Mouse (Mus musculus): ENCODE results near the gene Nr2e1.

The Nr2e1 gene

GRCm38 (mm10) chr10:42587961-42588750 is 4.7 kb upstream of the Nr2e1 start:
- DNase-seq, result no peak

GRCm38 (mm10) chr10:42585596-42586305 is 2.3 kb upstream of the Nr2e1 start:
- no peak for DNase-seq

- DNase-seq, result no peak
Observed at GRCm38 (mm10) chr10:42585156-42585555, 1.7 kb upstream of the Nr2e1 start.

GRCm38 (mm10) chr10:42584436-42584983 is 1.1 kb upstream of the Nr2e1 start:
- DNase-seq, result peak; percentile 17 to 39

- peak in 1 of 2 experiments; percentile 25 for DNase-seq
Observed at GRCm38 (mm10) chr10:42583902-42584435, 537 bp upstream of the Nr2e1 start.

GRCm38 (mm10) chr10:42582566-42583110 is 794 bp downstream of the Nr2e1 start:
- peak; percentile 32 to 43 for DNase-seq

GRCm38 (mm10) chr10:42581694-42582565 is 1.5 kb downstream of the Nr2e1 start:
- DNase-seq, result peak; percentile 20 to 42

- DNase-seq, result no peak
Observed at GRCm38 (mm10) chr10:42580951-42581277, 2.5 kb downstream of the Nr2e1 start.

GRCm38 (mm10) chr10:42580131-42580950 is 3.1 kb downstream of the Nr2e1 start:
- DNase-seq, result no peak

- no peak for DNase-seq
Observed at GRCm38 (mm10) chr10:42579475-42580130, 3.8 kb downstream of the Nr2e1 start.

- DNase-seq, result no peak
Observed at GRCm38 (mm10) chr10:42578698-42579474, 4.5 kb downstream of the Nr2e1 start.

GRCm38 (mm10) chr10:42578281-42578675 is 5.2 kb downstream of the Nr2e1 start:
- no peak for DNase-seq

- no peak for DNase-seq
Observed at GRCm38 (mm10) chr10:42577525-42578280, 5.7 kb downstream of the Nr2e1 start.

GRCm38 (mm10) chr10:42574639-42575038 is 8.8 kb downstream of the Nr2e1 start:
- no peak for DNase-seq

GRCm38 (mm10) chr10:42572971-42573370 is 10.5 kb downstream of the Nr2e1 start:
- no peak for DNase-seq

GRCm38 (mm10) chr10:42572567-42572966 is 10.9 kb downstream of the Nr2e1 start:
- no peak for DNase-seq

GRCm38 (mm10) chr10:42562272-42562671 is 21.2 kb downstream of the Nr2e1 start:
- no peak for DNase-seq

- no peak for DNase-seq
Observed at GRCm38 (mm10) chr10:42559581-42560200, 23.7 kb downstream of the Nr2e1 start.

GRCm38 (mm10) chr10:42546507-42546906 is 36.9 kb downstream of the Nr2e1 start:
- no peak for DNase-seq

Data from cerebellum, postnatal 10 days (tissue).